Mouse (Mus musculus): ENCODE data around the gene Ptk6. TPM values are rescaled to one million over a fixed set of nuclear protein-coding genes. Genes with fewer than 3 reads are reported as not detected.
"Not testable (repeated sequence)": the region's sequence is repeated elsewhere in the genome, so short reads cannot be mapped to it uniquely, and the experiment has no call there.

Gene Ptk6
- polyA plus RNA-seq, 1 experiment from 2014 or later = 0.12 TPM

DNA sequence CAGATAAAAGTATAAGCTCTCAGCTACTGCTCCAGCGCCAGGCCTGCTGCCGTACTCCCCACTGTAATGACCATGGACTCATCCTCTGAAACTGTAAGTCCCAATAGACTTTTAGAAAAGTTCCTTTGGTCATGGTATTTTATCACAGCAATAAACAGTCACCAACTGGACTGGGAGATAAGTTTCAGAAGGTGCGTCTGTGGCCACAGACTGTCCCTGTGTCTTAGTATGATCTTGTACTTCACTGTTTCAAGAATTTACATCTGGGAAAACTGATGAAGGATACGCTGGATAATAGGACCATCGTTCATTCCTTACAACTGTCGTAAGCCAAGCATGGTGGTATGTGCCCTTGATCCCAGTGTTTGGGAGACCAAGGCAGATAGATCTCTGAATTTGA, 13.4 kb upstream of the Ptk6 start:
- no peak for ATAC-seq (ENCODE audit: insufficient read depth, low FRiP score, low read depth)
- Histone ChIP-seq H3K27me3 (replicated peaks) (peaks cover 28% of the 10 kb centered on the region), H3K4me3 (replicated peaks) (no peak overlapping the region), H3K4me2 (no peak overlapping the region), H3K9me3 (no peaks in the 10 kb centered on the region), H3K27ac (no peak overlapping the region), H3K4me1 (peaks cover 25% of the 10 kb centered on the region), H3K9ac (no peak overlapping the region), H3K36me3 (no peaks in the 10 kb centered on the region)
- 82% methylated on average over 6 of the region's 6 CpGs for WGBS

DNA sequence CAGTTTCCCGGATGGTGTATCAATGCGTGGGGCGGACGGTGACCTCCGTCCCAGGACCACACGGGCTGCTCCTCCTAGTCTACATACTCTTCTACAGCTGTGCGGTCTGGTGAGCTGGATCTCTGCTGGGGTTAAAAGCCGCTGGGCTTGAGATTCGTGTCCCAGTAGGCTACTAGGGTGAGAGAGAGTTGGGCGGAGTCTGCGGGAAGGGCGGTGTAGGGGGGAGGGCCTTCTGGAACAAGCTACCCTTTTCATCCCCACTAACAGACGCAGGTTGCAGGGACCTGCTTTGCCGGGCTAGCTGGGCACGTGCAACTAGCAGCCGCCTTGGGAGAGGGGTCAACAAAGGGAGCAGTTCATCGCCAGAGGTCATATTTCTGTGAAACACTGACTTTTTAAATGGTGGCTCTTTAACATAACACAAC, 10.4 kb upstream of the Ptk6 start, which contains the start of gene Srms:
Gene Srms (minus strand): TSS at position 165 of the 425 bp plus-strand sequence.
- no peaks in the 10 kb centered on the region for H3K9me3 ChIP-seq
- peak; percentile 70 for ATAC-seq (ENCODE audit: insufficient read depth, low FRiP score, low read depth)
- no peak within 1 kb of the TSS for H3K9ac ChIP-seq
- peak within 1 kb of the TSS; percentile 29 for H3K4me3 ChIP-seq (replicated peaks)
- no peak within 1 kb of the TSS for H3K27ac ChIP-seq
- peak within 1 kb of the TSS; percentile 61 for H3K4me2 ChIP-seq
- H3K4me1 ChIP-seq = peaks cover 10% of the 10 kb centered on the region; the same call in 1 of the 2 replicates
- 4% methylated on average over 17 of the region's 17 CpGs for WGBS
- no peaks in the 10 kb centered on the region for H3K36me3 ChIP-seq
- peaks cover 28% of the 10 kb centered on the region for H3K27me3 ChIP-seq (replicated peaks)

DNA sequence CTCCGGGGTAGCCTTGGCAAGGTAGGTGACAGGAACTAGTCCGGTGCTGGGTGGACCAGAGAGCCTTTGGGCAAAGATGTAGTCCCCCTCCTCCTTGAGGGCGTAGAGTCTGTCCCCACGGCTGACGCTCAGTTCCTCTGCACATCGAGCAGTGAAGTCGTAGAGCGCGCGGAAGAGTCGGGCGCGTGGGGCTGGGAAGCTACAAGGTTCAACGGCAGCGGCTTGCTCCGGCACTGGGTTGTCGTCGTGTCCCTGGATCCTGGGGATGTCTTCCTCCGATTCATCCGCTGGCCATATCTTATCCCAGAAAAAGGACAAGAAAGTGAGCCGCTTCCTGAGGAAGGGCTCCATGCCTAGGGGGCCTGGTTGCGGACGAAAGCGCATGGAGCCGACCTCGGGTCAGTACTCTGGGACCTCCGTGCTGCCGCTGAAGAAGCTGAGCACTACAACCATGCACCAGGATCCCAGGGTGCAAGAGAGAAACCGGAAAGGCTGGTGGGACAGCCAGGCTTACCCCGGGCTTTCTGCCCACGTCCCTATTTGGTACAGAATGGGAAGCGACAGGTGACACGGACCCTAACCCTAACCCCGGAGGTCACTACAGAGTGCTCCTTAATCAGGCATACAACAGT, 9.9 kb upstream of the Ptk6 start:
- WGBS = 4% methylated on average over 34 of the region's 34 CpGs
- ATAC-seq (ENCODE audit: insufficient read depth, low FRiP score, low read depth) = 0 out of 2 replicates have a peak, but pooled peaks have one; percentile 16
- peaks cover 10% of the 10 kb centered on the region; the same call in 1 of the 2 replicates for H3K4me1 ChIP-seq
- no peaks in the 10 kb centered on the region for H3K36me3 ChIP-seq
- H3K27ac ChIP-seq = no peak overlapping the region
- H3K27me3 ChIP-seq (replicated peaks) = peaks cover 28% of the 10 kb centered on the region
- no peaks in the 10 kb centered on the region for H3K9me3 ChIP-seq
- H3K4me3 ChIP-seq (replicated peaks) = peak overlapping the region; percentile 29
- H3K4me2 ChIP-seq = peak overlapping the region; percentile 61
- no peak overlapping the region for H3K9ac ChIP-seq

DNA sequence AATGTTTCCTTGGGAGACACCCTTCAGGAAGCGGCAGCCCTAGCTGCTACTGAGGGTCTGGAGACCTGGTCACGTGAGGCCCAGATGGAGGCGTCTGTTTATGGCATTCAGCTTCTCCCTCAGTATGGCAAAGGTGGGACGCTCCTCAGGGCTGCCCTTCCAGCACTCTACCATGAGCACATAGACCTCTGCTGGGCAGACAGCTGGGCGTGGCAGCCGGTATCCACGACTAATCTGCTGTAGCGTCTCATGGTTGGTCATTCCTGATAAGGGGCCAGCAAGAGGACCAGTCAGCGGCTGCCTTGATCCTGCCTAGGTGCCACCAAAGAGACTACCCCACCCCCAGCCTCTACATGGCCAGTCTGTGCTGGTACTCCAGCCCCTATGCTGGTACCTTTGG, 3.5 kb upstream of the Ptk6 start:
- no peaks in the 10 kb centered on the region for H3K9me3 ChIP-seq
- no peak overlapping the region for H3K27ac ChIP-seq
- H3K27me3 ChIP-seq (replicated peaks) = no peaks in the 10 kb centered on the region; the same call in none of the 2 replicates
- H3K4me1 ChIP-seq = no peaks in the 10 kb centered on the region
- no peak overlapping the region for H3K4me2 ChIP-seq
- H3K4me3 ChIP-seq (replicated peaks) = no peak overlapping the region
- no peak overlapping the region for H3K9ac ChIP-seq
- H3K36me3 ChIP-seq = no peaks in the 10 kb centered on the region
- 56% methylated on average over 9 of the region's 9 CpGs for WGBS
- peak; percentile 89 for ATAC-seq (ENCODE audit: insufficient read depth, low FRiP score, low read depth)

DNA sequence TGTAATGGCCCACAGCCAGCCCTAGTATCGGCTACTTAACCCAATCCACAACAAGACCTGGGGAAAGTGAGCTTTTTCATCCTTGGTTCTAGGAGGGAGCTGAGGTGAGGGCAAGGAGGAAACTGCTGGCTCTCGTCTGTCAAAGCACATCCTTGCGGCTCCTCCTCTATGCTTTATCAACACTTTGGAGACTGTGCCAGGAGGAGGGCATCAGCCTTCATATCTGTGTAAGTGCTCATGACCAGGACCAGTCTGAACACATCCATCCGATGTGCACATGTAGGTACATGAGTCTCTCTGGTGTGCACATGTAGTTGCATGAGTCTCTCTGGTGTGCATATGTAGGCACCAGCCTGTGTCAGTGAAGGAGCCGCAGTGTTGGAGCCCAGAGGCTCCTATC, 3.1 kb upstream of the Ptk6 start:
- peak; percentile 67; the same call in 1 of the 2 replicates for ATAC-seq (ENCODE audit: insufficient read depth, low FRiP score, low read depth)
- Histone ChIP-seq H3K4me3 (replicated peaks) (no peak overlapping the region), H3K36me3 (no peaks in the 10 kb centered on the region), H3K27me3 (replicated peaks) (no peaks in the 10 kb centered on the region; the same call in none of the 2 replicates), H3K27ac (no peak overlapping the region), H3K4me1 (no peaks in the 10 kb centered on the region), H3K9me3 (no peaks in the 10 kb centered on the region), H3K9ac (no peak overlapping the region), H3K4me2 (no peak overlapping the region)
- 70% methylated on average over 5 of the region's 5 CpGs for WGBS

DNA sequence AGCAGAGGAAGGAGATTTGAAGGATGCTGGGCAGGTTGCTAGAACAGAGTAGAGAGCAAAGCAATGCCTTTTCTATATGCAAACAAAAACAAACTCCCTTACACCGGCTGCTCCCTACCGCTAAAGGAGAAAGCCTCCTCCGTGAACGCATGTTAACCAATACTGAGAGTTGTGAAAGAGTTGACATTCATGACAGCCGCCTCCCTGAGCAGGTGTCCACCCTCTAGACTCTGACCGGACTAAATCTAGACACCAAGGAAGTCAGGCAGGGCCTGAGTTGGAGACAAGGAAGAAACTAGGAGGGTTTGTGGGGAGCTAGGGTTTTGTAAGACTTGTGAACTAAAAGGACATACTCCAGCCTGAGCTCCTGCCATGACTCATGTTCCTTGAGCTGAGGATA, 297 bp upstream of the Ptk6 start:
- Histone ChIP-seq H3K9me3 (no peaks in the 10 kb centered on the region), H3K4me1 (no peaks in the 10 kb centered on the region), H3K4me2 (no peak overlapping the region), H3K36me3 (no peaks in the 10 kb centered on the region), H3K4me3 (replicated peaks) (no peak overlapping the region), H3K27ac (no peak overlapping the region), H3K27me3 (replicated peaks) (no peaks in the 10 kb centered on the region; the same call in 1 of the 2 replicates), H3K9ac (no peak overlapping the region)
- ATAC-seq (ENCODE audit: insufficient read depth, low FRiP score, low read depth) = no peak
- WGBS = 66% methylated on average over 6 of the region's 6 CpGs

DNA sequence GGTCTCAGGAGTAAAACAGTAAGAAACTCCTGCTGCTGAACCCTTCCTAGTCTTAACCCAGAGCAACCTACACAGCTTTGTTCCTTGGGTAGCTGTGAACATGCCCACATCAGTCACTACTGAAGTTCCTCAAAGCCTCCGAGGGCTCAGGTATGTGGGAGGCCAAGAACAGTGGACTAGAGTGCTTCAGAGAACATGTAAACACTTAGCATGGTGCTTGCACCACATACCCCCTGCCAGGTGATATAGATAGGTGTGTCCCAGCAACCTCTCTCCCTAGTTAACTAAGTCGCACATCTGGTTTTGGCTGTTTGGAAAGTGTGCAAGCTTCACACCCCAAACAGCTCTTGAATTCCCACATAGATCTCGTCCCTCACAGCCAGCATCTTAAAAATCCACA, 983 bp downstream of the Ptk6 start:
- H3K9ac ChIP-seq = no peak overlapping the region
- no peaks in the 10 kb centered on the region; the same call in 1 of the 2 replicates for H3K27me3 ChIP-seq (replicated peaks)
- H3K36me3 ChIP-seq = no peaks in the 10 kb centered on the region
- no peak for ATAC-seq (ENCODE audit: insufficient read depth, low FRiP score, low read depth)
- no peak overlapping the region for H3K27ac ChIP-seq
- WGBS = 49% methylated on average over 3 of the region's 3 CpGs
- no peaks in the 10 kb centered on the region for H3K9me3 ChIP-seq
- H3K4me2 ChIP-seq = no peak overlapping the region
- H3K4me1 ChIP-seq = no peaks in the 10 kb centered on the region
- no peak overlapping the region for H3K4me3 ChIP-seq (replicated peaks)

DNA sequence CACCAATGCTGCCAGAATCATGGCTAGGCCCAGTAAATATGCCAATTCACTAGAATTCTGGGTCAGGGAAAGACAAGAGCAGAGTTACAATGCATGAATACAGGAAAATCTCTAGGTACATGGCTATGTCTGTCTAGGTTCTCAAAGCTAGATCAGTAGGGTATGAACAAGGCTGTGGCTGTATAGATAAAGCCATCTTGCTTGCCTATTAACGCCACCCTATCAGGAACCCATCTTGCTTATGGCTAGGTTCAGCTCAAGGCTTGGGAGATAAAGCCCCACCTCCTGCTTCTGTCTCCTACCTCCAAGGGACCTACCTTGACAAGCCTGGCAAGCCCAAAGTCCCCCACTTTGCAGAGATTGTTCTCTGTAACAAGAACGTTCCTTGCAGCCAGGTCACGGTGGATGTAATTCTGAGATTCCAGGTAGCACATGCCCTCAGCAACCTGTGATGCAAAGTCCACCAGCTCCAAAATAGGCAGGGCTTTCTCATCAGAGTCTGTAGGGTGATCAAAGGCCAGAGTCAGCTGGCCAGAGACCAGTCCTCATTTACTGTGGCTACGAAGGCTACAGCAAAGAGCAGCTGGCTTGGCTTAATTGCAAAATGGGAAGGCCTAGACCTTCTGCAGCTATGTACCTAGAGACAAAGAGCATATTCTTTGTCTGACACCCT, 5.8 kb downstream of the Ptk6 start:
- no peaks in the 10 kb centered on the region for H3K27me3 ChIP-seq (replicated peaks)
- ATAC-seq (ENCODE audit: insufficient read depth, low FRiP score, low read depth) = peak; percentile 39; the same call in 1 of the 2 replicates
- no peaks in the 10 kb centered on the region for H3K4me1 ChIP-seq
- H3K36me3 ChIP-seq = no peaks in the 10 kb centered on the region
- no peak overlapping the region for H3K4me3 ChIP-seq (replicated peaks)
- 84% methylated on average over 4 of the region's 4 CpGs for WGBS
- no peak overlapping the region for H3K9ac ChIP-seq
- H3K4me2 ChIP-seq = no peak overlapping the region
- no peaks in the 10 kb centered on the region for H3K9me3 ChIP-seq
- no peak overlapping the region for H3K27ac ChIP-seq

DNA sequence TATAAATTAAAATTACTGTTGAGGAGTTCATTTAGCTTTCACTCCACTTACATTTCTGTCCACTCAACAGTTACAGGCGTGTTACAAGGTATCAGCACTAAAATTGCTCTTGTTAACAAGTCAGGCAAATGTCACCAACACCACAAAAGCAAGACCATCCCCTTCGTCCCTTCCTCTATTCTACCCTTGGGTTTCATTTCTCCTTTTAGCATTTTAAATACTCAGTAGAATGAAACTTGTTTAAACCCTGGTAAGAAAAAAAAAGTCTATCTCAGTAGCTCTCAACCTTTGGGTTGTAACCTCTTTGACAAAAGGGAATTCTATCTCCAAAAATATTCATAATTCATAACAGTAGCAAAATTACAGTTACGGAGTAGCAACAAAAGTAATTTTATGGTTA, 9.5 kb downstream of the Ptk6 start:
- H3K27ac ChIP-seq = no peak overlapping the region
- no peak for ATAC-seq (ENCODE audit: insufficient read depth, low FRiP score, low read depth)
- H3K4me2 ChIP-seq = no peak overlapping the region
- no peak overlapping the region for H3K9ac ChIP-seq
- 71% methylated on average over 3 of the region's 3 CpGs for WGBS
- no peaks in the 10 kb centered on the region for H3K27me3 ChIP-seq (replicated peaks)
- peaks cover 7% of the 10 kb centered on the region for H3K4me1 ChIP-seq
- H3K4me3 ChIP-seq (replicated peaks) = no peak overlapping the region
- no peaks in the 10 kb centered on the region for H3K36me3 ChIP-seq
- no peaks in the 10 kb centered on the region for H3K9me3 ChIP-seq

DNA sequence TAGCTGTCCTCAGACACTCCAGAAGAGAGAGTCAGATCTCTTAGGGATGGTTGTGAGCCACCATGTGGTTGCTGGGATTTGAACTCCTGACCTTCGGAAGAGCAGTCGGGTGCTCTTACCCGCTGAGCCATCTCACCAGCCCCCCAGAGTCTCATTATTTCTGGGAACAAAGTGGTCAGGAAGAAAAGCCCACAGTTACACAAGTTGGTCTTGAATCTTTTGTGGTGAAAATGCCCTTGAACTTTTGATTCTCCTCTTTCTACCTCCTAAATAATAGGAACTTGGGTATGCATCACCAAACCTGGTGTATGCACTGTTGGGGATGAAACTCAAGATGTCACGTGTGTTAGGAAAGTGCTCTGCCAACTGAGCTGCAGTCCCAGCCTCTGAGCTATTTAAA, 10.7 kb downstream of the Ptk6 start:
- H3K27ac ChIP-seq = no peak overlapping the region
- no peak overlapping the region for H3K4me3 ChIP-seq (replicated peaks)
- no peaks in the 10 kb centered on the region for H3K36me3 ChIP-seq
- 74% methylated on average over 4 of the region's 4 CpGs for WGBS
- H3K27me3 ChIP-seq (replicated peaks) = no peaks in the 10 kb centered on the region
- H3K9ac ChIP-seq = no peak overlapping the region
- H3K9me3 ChIP-seq = no peaks in the 10 kb centered on the region
- no peak overlapping the region for H3K4me2 ChIP-seq
- H3K4me1 ChIP-seq = peaks cover 7% of the 10 kb centered on the region
- ATAC-seq (ENCODE audit: insufficient read depth, low FRiP score, low read depth) = no peak

DNA sequence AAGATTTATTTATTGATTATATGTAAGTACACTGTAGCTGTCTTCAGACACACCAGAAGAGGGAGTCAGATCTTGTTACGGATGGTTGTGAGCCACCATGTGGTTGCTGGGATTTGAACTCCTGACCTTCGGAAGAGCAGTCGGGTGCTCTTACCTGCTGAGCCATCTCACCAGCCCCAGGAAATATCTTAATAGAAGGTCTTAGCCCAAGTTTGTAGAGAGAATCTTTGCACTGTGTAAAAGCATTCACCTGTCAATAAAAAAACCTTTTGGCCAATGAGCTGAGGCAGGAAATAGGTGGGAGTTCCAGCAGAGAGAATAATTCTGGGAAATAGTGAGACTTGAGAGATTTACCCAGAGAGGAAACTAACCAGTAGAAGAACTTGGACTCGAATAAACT, 11.2 kb downstream of the Ptk6 start:
- H3K4me2 ChIP-seq; H3K27me3 ChIP-seq (replicated peaks); H3K36me3 ChIP-seq; H3K27ac ChIP-seq; H3K4me1 ChIP-seq; H3K4me3 ChIP-seq (replicated peaks); H3K9ac ChIP-seq; ATAC-seq (ENCODE audit: insufficient read depth, low FRiP score, low read depth); H3K9me3 ChIP-seq: not testable (repeated sequence)
- 68% methylated on average over 4 of the region's 4 CpGs for WGBS

DNA sequence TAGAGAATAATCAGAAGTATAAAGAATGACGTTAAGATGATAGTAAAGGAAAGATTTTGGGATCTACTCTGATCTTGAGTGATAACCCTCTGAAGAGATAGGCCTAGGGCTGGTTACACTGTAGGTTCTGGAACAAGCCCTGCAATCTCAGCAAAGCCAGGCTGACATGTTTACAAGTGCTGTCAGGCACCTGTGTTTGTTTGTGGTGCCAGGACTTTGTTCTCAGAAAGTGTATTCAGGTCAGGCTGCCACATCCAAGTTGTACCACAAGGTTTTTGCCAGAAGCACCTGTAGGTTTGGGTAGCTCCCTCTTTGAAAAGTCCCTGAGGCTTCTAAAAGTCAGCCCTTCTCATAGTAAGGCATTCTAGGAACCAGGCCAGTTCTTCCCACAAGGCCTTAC, 13.3 kb downstream of the Ptk6 start:
- Histone ChIP-seq H3K4me2 (no peak overlapping the region), H3K27me3 (replicated peaks) (no peaks in the 10 kb centered on the region), H3K9ac (no peak overlapping the region), H3K4me1 (peaks cover 11% of the 10 kb centered on the region), H3K9me3 (no peaks in the 10 kb centered on the region), H3K36me3 (no peaks in the 10 kb centered on the region), H3K27ac (0 out of 2 replicates have a peak overlapping the region, but pooled peaks have one; percentile 95), H3K4me3 (replicated peaks) (no peak overlapping the region)
- ATAC-seq (ENCODE audit: insufficient read depth, low FRiP score, low read depth) = no peak
- WGBS = 88% methylated on average over 1 of the region's 1 CpGs

All from stomach, embryonic 15.5 days (tissue).